Mouse (Mus musculus): ENCODE results near the gene Cldn7. TPM values are rescaled to one million over a fixed set of nuclear protein-coding genes. Genes with fewer than 3 reads are reported as not detected.

Cldn7 gene
- polyA plus RNA-seq, 1 experiment from 2014 or later, result 23.7 TPM

DNA sequence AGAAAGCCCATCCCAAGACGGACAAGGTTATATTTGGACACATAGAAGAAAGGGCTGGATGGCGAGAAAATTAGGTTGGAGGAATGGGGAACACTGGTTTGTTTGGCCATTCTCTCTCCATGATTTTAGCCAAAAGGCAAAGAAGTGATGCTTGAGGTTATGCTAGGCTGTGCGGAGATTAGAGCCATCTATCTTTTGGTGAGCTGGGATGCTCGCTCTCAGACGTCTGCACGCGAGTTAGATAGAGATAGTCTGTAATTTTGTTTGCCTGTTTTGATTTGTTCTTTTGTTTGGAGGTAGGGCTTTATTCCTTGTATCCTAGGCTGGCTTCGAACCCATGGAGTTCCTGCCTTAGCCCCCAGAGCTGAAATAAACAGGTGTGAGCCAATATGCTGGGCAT, 36.6 kb downstream of the Cldn7 start:
- peak overlapping the region; percentile 95 for H3K27ac ChIP-seq (replicated peaks; ENCODE audit: low read depth, low read length)
- peaks cover 19% of the 10 kb centered on the region for H3K4me1 ChIP-seq (ENCODE audit: control insufficient read depth, insufficient read depth, low read length)
- peak overlapping the region; percentile 82 for H3K9ac ChIP-seq (ENCODE audit: low read depth, low read length)
- 10% methylated on average over 8 of the region's 8 CpGs for WGBS
- H3K36me3 ChIP-seq (ENCODE audit: control insufficient read depth, insufficient read depth, low read length), result peaks cover 44% of the 10 kb centered on the region
- H3K4me3 ChIP-seq (ENCODE audit: low read depth, low read length), result peak overlapping the region; percentile 74
- H3K9me3 ChIP-seq (ENCODE audit: control insufficient read depth, low read length), result no peaks in the 10 kb centered on the region
- H3K4me2 ChIP-seq (ENCODE audit: low read depth, low read length), result peak overlapping the region; percentile 94
- ATAC-seq (ENCODE audit: low read depth) (no peak), DNase-seq (ENCODE audit: low spot score) (no peak)
- no peaks in the 10 kb centered on the region for H3K27me3 ChIP-seq (replicated peaks; ENCODE audit: control insufficient read depth, insufficient read depth, low read length)

DNA sequence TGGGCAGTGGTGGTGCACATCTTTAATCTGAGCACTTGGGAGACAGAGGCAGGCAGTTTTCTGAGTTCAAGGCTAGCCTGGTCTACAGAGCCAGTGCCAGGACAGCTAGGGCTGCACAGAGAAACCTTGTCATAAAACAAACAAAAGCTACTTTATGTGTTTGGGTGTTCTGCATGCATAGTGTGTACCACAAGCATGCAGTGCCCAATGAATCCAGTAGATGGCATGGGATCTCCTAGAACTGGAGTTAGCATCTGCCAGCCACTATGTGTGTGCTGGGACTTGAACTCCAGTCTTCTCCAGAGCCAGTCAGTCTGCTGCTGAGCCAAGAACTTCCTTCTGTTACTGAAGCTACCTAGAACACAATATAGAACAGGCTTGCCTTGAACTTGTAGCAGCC, 37.3 kb downstream of the Cldn7 start:
- Histone ChIP-seq H3K27me3 (replicated peaks; ENCODE audit: control insufficient read depth, insufficient read depth, low read length) (no peaks in the 10 kb centered on the region), H3K4me2 (ENCODE audit: low read depth, low read length) (peak overlapping the region; percentile 94), H3K9ac (ENCODE audit: low read depth, low read length) (peak overlapping the region; percentile 82; the same call in 1 of the 2 replicates), H3K9me3 (ENCODE audit: control insufficient read depth, low read length) (no peaks in the 10 kb centered on the region), H3K27ac (replicated peaks; ENCODE audit: low read depth, low read length) (no peak overlapping the region), H3K36me3 (ENCODE audit: control insufficient read depth, insufficient read depth, low read length) (peaks cover 51% of the 10 kb centered on the region), H3K4me3 (ENCODE audit: low read depth, low read length) (peak overlapping the region; percentile 74), H3K4me1 (ENCODE audit: control insufficient read depth, insufficient read depth, low read length) (peaks cover 19% of the 10 kb centered on the region)
- no peak for ATAC-seq (ENCODE audit: low read depth)
- DNase-seq (ENCODE audit: low spot score), result peak; percentile 39

DNA sequence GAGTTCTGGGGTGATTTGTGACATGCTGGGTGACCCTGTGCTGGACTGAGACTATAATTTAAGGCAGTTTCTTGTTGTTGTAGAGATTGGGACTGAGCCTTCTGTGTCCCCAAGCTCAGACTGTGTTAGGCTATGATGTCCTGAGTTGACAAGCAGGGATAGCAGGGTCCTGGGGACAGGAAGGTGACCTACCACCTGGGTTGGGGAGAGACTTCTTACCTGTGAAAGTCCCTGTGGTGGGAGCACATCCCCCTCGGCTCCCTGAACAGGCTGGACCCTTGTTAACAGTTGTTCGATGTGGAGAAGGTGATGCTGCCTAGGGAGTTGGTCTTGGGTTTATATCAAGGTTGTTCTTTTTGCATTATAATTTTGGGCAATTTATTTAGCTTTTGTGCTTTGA, 37.9 kb downstream of the Cldn7 start:
- H3K27ac ChIP-seq (replicated peaks; ENCODE audit: low read depth, low read length), result no peak overlapping the region
- H3K4me1 ChIP-seq (ENCODE audit: control insufficient read depth, insufficient read depth, low read length), result peaks cover 19% of the 10 kb centered on the region
- peaks cover 57% of the 10 kb centered on the region for H3K36me3 ChIP-seq (ENCODE audit: control insufficient read depth, insufficient read depth, low read length)
- no peak for DNase-seq (ENCODE audit: low spot score)
- H3K9me3 ChIP-seq (ENCODE audit: control insufficient read depth, low read length), result no peaks in the 10 kb centered on the region
- no peaks in the 10 kb centered on the region for H3K27me3 ChIP-seq (replicated peaks; ENCODE audit: control insufficient read depth, insufficient read depth, low read length)
- peak overlapping the region; percentile 94 for H3K4me2 ChIP-seq (ENCODE audit: low read depth, low read length)
- peak overlapping the region; percentile 74 for H3K4me3 ChIP-seq (ENCODE audit: low read depth, low read length)
- H3K9ac ChIP-seq (ENCODE audit: low read depth, low read length), result peak overlapping the region; percentile 28; the same call in 1 of the 2 replicates
- ATAC-seq (ENCODE audit: low read depth), result no peak
- WGBS, result 80% methylated on average over 2 of the region's 2 CpGs

DNA sequence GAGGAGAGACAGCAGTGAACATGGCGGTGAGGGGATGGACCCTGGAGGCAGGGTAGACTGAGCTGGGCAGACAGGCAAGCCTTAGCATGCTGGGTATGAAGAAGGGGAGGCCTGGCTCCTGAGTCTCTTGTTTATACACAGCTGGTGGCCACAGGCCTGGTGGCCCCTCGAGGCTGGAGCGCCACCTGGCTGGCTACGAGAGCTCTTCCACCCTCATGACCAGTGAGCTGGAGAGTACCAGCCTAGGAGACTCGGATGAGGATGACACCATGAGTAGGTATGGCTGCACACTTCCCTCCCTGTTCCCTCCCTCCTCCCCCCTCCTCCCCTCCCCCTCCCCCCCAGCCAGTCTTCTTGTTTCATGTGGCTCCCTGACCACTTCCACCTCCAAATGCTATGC, 40.9 kb downstream of the Cldn7 start:
- no peak overlapping the region for H3K27ac ChIP-seq (replicated peaks; ENCODE audit: low read depth, low read length)
- ATAC-seq (ENCODE audit: low read depth), result no peak
- no peaks in the 10 kb centered on the region for H3K9me3 ChIP-seq (ENCODE audit: control insufficient read depth, low read length)
- no peak overlapping the region for H3K4me3 ChIP-seq (ENCODE audit: low read depth, low read length)
- peaks cover 13% of the 10 kb centered on the region for H3K4me1 ChIP-seq (ENCODE audit: control insufficient read depth, insufficient read depth, low read length)
- H3K27me3 ChIP-seq (replicated peaks; ENCODE audit: control insufficient read depth, insufficient read depth, low read length), result no peaks in the 10 kb centered on the region
- peaks cover 62% of the 10 kb centered on the region for H3K36me3 ChIP-seq (ENCODE audit: control insufficient read depth, insufficient read depth, low read length)
- DNase-seq (ENCODE audit: low spot score), result no peak
- H3K9ac ChIP-seq (ENCODE audit: low read depth, low read length), result no peak overlapping the region
- WGBS, result 45% methylated on average over 5 of the region's 5 CpGs
- H3K4me2 ChIP-seq (ENCODE audit: low read depth, low read length), result no peak overlapping the region

DNA sequence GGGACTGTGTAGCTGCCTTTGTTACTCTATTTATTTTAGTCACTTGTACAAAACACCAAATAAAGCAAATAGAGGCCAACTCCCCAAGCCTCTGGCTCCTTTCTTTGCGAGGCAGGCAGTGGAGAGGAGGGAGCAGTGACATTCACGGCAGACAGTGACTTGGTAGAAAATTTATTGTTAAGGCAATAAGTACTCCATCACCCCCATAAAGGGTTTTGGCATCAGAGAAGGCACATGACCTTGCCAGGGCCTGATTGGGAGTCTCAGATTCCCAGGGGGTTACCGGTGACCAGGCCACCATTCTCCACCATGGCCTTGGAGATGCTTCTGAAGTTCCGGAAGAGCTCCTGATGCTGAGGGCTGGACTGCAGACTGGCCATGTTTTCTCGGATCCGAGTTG, 45.5 kb downstream of the Cldn7 start:
- no peaks in the 10 kb centered on the region for H3K27me3 ChIP-seq (replicated peaks; ENCODE audit: control insufficient read depth, insufficient read depth, low read length)
- H3K9me3 ChIP-seq (ENCODE audit: control insufficient read depth, low read length), result no peaks in the 10 kb centered on the region
- ATAC-seq (ENCODE audit: low read depth) (no peak), DNase-seq (ENCODE audit: low spot score) (no peak)
- peaks cover 94% of the 10 kb centered on the region for H3K36me3 ChIP-seq (ENCODE audit: control insufficient read depth, insufficient read depth, low read length)
- H3K4me2 ChIP-seq (ENCODE audit: low read depth, low read length), result no peak overlapping the region
- 80% methylated on average over 6 of the region's 6 CpGs for WGBS
- no peak overlapping the region for H3K4me3 ChIP-seq (ENCODE audit: low read depth, low read length)
- no peak overlapping the region for H3K9ac ChIP-seq (ENCODE audit: low read depth, low read length)
- H3K27ac ChIP-seq (replicated peaks; ENCODE audit: low read depth, low read length), result no peak overlapping the region
- 0 out of 2 replicates have a peak, but pooled peaks cover 7% of the 10 kb centered on the region for H3K4me1 ChIP-seq (ENCODE audit: control insufficient read depth, insufficient read depth, low read length)

DNA sequence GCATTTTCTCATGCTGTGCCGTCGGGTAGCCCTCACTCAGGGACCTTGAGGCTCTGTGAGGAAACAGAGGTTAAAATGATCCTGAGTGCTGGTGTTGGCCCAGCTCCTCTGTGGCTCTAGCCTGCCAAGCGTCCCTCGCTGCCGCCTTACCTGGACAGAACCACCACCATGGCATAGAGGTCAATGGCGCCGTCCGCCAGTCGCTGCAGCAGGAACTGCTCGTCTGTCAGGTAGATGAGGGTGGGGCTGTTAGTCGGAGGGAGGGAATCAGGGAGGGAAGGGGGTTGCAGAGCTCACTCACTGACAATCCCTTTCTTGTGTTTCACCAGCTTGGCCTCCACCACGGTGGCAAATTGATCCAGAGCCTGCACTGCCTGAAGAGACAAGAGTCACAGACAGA, 46.0 kb downstream of the Cldn7 start:
- Histone ChIP-seq H3K4me1 (ENCODE audit: control insufficient read depth, insufficient read depth, low read length) (peaks cover 10% of the 10 kb centered on the region), H3K27me3 (replicated peaks; ENCODE audit: control insufficient read depth, insufficient read depth, low read length) (no peaks in the 10 kb centered on the region), H3K27ac (replicated peaks; ENCODE audit: low read depth, low read length) (no peak overlapping the region), H3K4me2 (ENCODE audit: low read depth, low read length) (no peak overlapping the region), H3K4me3 (ENCODE audit: low read depth, low read length) (no peak overlapping the region), H3K9ac (ENCODE audit: low read depth, low read length) (no peak overlapping the region), H3K9me3 (ENCODE audit: control insufficient read depth, low read length) (no peaks in the 10 kb centered on the region), H3K36me3 (ENCODE audit: control insufficient read depth, insufficient read depth, low read length) (peaks cover 89% of the 10 kb centered on the region)
- ATAC-seq (ENCODE audit: low read depth), result no peak
- DNase-seq (ENCODE audit: low spot score), result no peak
- WGBS, result 87% methylated on average over 11 of the region's 12 CpGs

DNA sequence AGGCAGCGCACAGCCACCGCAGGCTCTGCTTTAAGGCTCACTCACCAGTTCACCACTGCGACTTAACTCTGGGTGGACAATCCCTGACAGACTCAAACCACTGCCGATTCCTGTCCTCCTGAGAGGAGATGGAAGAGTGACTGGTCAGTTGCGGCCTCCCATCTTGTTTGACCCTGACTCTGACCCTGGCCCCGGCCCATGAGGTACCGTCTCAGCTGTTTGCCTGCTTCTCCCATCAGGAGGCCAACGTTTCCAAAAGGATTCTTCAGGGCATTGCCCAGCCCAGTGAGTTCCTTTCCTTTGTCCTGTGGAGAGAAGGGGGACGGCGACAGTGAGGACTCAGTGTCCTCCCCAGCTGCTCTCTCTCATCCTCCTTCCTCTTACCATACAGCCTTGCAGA, 46.4 kb downstream of the Cldn7 start:
- ATAC-seq (ENCODE audit: low read depth) (no peak), DNase-seq (ENCODE audit: low spot score) (no peak)
- no peaks in the 10 kb centered on the region for H3K27me3 ChIP-seq (replicated peaks; ENCODE audit: control insufficient read depth, insufficient read depth, low read length)
- no peaks in the 10 kb centered on the region for H3K9me3 ChIP-seq (ENCODE audit: control insufficient read depth, low read length)
- H3K4me3 ChIP-seq (ENCODE audit: low read depth, low read length), result no peak overlapping the region
- no peak overlapping the region for H3K4me2 ChIP-seq (ENCODE audit: low read depth, low read length)
- no peak overlapping the region for H3K9ac ChIP-seq (ENCODE audit: low read depth, low read length)
- H3K27ac ChIP-seq (replicated peaks; ENCODE audit: low read depth, low read length), result no peak overlapping the region
- peaks cover 12% of the 10 kb centered on the region for H3K4me1 ChIP-seq (ENCODE audit: control insufficient read depth, insufficient read depth, low read length)
- peaks cover 85% of the 10 kb centered on the region for H3K36me3 ChIP-seq (ENCODE audit: control insufficient read depth, insufficient read depth, low read length)
- WGBS, result 80% methylated on average over 9 of the region's 10 CpGs

DNA sequence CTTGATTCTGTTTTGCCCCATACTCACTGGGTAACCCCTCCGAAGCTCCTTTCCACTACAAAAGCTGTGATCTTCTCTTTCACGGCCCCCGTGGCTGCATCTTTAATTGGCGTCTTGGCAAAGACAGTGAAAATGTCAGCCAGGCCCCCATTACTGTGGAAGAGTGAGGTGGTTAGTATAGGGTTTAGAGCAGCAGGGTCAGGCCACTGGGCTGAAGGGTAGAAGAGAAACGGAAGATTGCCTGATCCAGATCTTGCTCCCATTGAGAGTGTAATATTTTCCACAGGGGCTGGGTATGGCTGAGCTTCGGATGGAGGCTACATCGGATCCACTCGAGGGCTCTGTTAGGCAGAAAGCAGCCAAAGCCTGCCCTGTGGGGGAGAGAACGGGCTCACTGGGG, 48.4 kb downstream of the Cldn7 start:
- H3K27me3 ChIP-seq (replicated peaks; ENCODE audit: control insufficient read depth, insufficient read depth, low read length), result no peaks in the 10 kb centered on the region
- H3K27ac ChIP-seq (replicated peaks; ENCODE audit: low read depth, low read length), result no peak overlapping the region
- no peak for ATAC-seq (ENCODE audit: low read depth)
- 91% methylated on average over 9 of the region's 9 CpGs for WGBS
- DNase-seq (ENCODE audit: low spot score), result no peak
- H3K4me1 ChIP-seq (ENCODE audit: control insufficient read depth, insufficient read depth, low read length), result peaks cover 23% of the 10 kb centered on the region
- no peak overlapping the region for H3K4me3 ChIP-seq (ENCODE audit: low read depth, low read length)
- H3K9ac ChIP-seq (ENCODE audit: low read depth, low read length), result no peak overlapping the region
- peaks cover 65% of the 10 kb centered on the region for H3K36me3 ChIP-seq (ENCODE audit: control insufficient read depth, insufficient read depth, low read length)
- H3K9me3 ChIP-seq (ENCODE audit: control insufficient read depth, low read length), result no peaks in the 10 kb centered on the region
- no peak overlapping the region for H3K4me2 ChIP-seq (ENCODE audit: low read depth, low read length)

DNA sequence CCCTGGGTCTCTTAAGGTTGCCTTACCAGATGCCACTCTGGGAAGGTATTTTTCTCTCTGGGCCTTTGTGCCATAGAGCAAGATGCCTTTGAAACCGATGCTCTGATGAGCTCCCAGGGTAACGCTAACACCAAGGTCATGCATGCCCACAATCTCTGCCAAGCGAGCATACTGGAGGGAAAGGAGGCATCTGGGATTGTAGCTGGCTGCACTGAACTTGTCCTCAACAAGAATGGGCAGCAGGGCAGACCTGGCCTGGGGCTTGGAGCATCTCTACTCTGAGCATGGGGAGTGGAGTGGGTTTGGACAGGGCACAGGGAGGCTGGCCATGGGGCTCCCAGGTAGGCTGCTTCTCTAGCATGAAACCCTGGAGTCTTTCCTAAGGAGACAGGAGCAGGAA, 48.8 kb downstream of the Cldn7 start:
- peaks cover 60% of the 10 kb centered on the region for H3K36me3 ChIP-seq (ENCODE audit: control insufficient read depth, insufficient read depth, low read length)
- no peak overlapping the region for H3K4me3 ChIP-seq (ENCODE audit: low read depth, low read length)
- H3K9me3 ChIP-seq (ENCODE audit: control insufficient read depth, low read length), result no peaks in the 10 kb centered on the region
- H3K27ac ChIP-seq (replicated peaks; ENCODE audit: low read depth, low read length), result no peak overlapping the region
- H3K27me3 ChIP-seq (replicated peaks; ENCODE audit: control insufficient read depth, insufficient read depth, low read length), result no peaks in the 10 kb centered on the region
- H3K4me2 ChIP-seq (ENCODE audit: low read depth, low read length), result no peak overlapping the region
- 86% methylated on average over 3 of the region's 3 CpGs for WGBS
- H3K4me1 ChIP-seq (ENCODE audit: control insufficient read depth, insufficient read depth, low read length), result peaks cover 24% of the 10 kb centered on the region
- ATAC-seq (ENCODE audit: low read depth) (no peak), DNase-seq (ENCODE audit: low spot score) (no peak)
- H3K9ac ChIP-seq (ENCODE audit: low read depth, low read length), result no peak overlapping the region
